Mouse (Mus musculus) mammary gland, adult 2 months (tissue): ENCODE measurements around the gene Zfp512. TPM values are rescaled to one million over a fixed set of nuclear protein-coding genes. Genes with fewer than 3 reads are reported as not detected.

ENCODE experiments used
- polyA plus RNA-seq: library from polyadenylated mRNA; depleted of rRNA; stranded (reverse); fragments of >200 nt; gene quantifications from 2 replicates; pipeline ENCODE4 v1.2.3, GENCODE M21; 2012; ENCODE audit warnings: low replicate concordance; rRNA removed

The Zfp512 gene
- 6.7 and 12.7 TPM in 2 replicates for polyA plus RNA-seq

DNA sequence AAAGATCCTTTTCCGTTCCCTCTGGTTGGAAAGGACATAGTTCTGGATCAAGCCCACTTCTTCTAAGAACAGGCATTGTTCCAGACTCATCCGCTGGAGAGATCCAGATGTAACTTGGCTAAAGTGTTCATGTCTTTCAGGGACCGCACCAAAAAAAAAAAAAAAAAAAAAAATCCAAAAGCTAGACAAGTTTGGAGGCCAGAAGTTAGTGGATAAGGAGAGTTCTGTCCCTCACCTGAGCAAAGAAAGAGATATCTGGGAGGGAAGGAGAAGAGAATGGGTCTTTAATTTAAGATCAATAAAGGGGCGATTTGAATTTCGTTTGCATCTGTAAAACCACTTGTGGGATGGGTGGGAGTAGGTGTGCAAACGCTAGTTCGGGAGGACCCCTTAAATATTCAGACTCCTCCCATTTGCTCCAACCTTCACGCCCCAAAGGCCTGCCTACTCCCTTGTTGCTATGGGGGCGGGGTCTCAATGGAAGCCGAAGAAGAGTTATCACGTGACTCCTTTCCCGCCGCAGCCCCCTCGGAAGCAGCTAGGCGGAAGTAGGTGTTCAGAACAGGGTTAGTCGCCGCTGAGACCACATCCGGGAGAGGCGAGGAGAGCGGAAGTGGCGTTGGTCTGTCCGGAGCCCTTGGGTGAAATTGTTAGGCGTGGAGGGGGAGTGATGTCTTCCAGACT is at the start of gene Zfp512:
Zfp512 (plus strand) TSS at position 554 of the 684 bp plus-strand sequence.

DNA sequence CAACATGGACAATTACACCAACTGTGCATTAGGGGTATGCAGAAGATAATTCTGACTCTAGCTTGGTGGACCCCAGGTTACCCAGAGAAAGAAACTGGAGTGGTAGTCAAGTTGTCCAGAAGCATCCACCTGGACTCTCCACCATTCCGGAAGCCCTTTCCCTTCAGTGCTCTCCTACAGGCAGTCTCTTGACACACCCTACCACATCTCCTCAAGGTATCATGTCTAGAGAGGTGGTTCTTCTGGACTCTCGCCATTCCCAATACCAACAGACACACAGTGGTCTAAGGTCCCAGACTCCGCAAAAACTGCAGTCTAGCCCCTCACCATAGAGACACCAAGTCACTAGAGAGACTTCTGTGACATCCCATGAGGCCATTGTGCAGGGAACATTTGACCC is 33.2 kb downstream of the Zfp512 start, which contains the start of gene 4930548H24Rik:
4930548H24Rik (plus strand) TSS at position 301 of the 400 bp plus-strand sequence.

DNA sequence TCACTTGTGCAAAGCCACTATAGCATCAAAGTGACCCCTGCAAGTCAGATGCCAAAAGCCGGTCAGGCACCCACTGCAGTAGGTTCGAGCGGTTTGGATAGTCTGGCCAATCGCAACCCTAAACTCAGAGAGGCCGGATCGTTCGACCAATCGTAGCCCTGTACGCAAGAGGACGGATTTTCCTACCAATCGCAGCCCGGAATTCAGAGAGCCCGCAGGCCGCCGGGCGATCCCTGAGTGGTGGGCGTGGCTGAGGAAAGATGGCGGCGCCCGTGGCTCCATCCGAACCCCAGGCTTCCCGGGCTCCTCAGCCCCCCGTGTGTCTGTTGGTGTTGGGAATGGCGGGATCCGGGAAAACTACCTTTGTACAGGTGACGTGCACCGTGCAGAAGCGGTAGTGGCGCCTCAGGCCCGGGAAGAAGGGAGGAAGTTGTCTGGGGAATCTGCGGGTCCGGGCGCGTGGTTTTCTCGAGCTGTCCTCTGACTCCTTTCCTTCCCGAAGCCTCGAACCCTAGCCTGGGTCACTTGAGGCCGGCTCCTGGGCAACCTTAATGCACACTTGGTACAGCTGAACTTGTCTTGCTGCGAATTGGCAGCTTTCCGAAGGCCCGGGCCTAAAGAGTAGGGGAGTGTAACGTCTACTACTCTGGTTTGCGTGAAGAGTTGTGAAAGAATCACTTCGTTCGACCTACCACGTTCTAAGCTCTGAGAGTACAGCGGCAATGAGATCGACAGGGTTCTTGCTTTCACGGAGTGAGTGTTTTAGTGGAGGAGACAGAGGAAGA is 42.5 kb downstream of the Zfp512 start, which contains the start of gene Gpn1:
Gpn1 (plus strand) TSS at position 229 of the 785 bp plus-strand sequence.

DNA sequence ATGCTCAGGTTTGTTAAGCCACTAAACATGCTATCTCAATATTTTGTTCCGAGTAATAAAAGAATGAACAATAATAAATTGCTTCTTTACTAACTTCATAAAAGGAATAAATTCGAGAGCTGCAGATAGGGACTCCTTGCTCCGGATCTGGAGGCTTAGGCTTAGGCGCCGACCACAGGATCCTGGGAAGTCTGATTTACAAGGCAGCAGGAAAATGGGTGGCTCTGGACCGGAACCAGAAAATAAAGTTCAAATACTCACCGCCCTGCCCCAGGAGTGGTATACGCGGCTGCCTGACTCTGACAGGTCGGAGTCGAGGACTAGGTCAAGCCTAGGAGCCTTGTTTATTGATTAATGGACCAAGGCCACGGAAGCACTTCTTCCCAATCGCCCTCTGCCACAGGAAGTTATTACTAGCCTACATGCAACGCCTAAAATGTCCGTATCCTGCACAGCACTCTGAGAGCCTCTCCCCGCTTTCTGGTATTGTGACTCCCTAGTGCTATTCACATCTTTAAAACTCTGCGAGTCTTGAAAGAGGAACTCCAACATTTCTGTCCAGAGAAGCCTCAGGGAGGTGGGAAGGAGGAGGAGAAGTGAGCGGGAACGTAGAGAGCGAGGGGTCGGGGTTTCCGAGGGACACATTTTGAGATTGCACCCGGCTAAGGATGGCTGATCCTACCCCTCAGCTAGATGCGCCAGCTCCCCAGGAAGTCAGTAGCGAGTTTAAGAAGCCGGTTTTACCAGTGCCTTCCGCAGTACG is 74.3 kb downstream of the Zfp512 start, which contains the start of gene Slc4a1ap:
Slc4a1ap (plus strand) TSS at position 642 of the 763 bp plus-strand sequence.

DNA sequence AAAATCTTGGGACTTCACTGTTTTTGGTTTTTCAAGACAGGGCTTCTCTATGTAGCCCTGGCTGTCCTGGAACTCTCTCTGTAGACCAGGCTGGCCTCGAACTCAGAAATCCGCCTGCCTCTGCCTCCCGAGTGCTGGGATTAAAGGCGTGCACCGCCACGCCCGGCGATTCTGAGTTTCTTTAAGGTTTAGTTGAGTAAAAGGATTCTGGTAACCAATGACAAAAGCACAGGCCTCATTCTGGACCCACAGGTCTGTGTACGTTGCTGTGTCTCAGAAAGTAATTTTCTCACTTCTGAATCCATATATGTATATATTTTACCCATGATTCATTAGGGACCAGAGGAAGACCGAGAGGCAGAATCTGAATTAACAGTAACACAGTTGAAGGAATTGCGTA is 75.5 kb downstream of the Zfp512 start, which contains the start of gene Supt7l:
Supt7l (minus strand) TSS at position 101 of the 400 bp plus-strand sequence.

Other genes with a start within 250 kb of the Zfp512 start
- gene Ppm1g, start 231.7 kb upstream of the Zfp512 start, polyA plus RNA-seq = 38.9 and 102 TPM in 2 replicates
- gene Nrbp1, start 211.6 kb upstream of the Zfp512 start, polyA plus RNA-seq = 202 and 225 TPM in 2 replicates
- gene Gm9970, start 211.2 kb upstream of the Zfp512 start, polyA plus RNA-seq = 0.53 and 1.4 TPM in 2 replicates
- 47.3 and 57.7 TPM in 2 replicates for gene Krtcap3, start 200.7 kb upstream of the Zfp512 start, polyA plus RNA-seq
- gene Ift172, start 161.3 kb upstream of the Zfp512 start, polyA plus RNA-seq = 29.7 and 31.8 TPM in 2 replicates
- 15.6 and 18.2 TPM in 2 replicates for gene Fndc4, start 156.4 kb upstream of the Zfp512 start, polyA plus RNA-seq
- gene Gckr, start 155.0 kb upstream of the Zfp512 start, polyA plus RNA-seq = 0.36 and 0.84 TPM in 2 replicates
- gene 4930548H24Rik, start 33.3 kb downstream of the Zfp512 start, polyA plus RNA-seq = not detected in 2 replicates
- 15.1 and 15.2 TPM in 2 replicates for gene Gpn1, start 42.3 kb downstream of the Zfp512 start, polyA plus RNA-seq
- gene Slc4a1ap, start 74.6 kb downstream of the Zfp512 start, polyA plus RNA-seq = 13.8 and 15.6 TPM in 2 replicates
- gene Supt7l, start 75.4 kb downstream of the Zfp512 start, polyA plus RNA-seq = 10.9 and 16.4 TPM in 2 replicates
- 13.2 and 32.1 TPM in 2 replicates for gene Mrpl33, start 144.5 kb downstream of the Zfp512 start, polyA plus RNA-seq
- 3.7 and 4.5 TPM in 2 replicates for gene Rbks, start 245.2 kb downstream of the Zfp512 start, polyA plus RNA-seq
- gene Babam2, start 245.3 kb downstream of the Zfp512 start, polyA plus RNA-seq = 27.1 and 46.5 TPM in 2 replicates